Mouse (Mus musculus) left cerebral cortex, adult 8-10 months (tissue): ENCODE results near the gene Lcn11. TPM values are rescaled to one million over a fixed set of nuclear protein-coding genes. Genes with fewer than 3 reads are reported as not detected.

Experiments
- DNase-seq, 2 experiments: peaks; one replicate each; pipeline ENCODE4 v3.0.0; 2022; ENCODE audit warnings: low spot score in 2 of 2
- total RNA-seq, 4 experiments: library from RNA; stranded (reverse); gene quantifications; 2 replicates each; pipeline ENCODE4 v1.2.4; 2022

Lcn11 gene
- total RNA-seq, 4 experiments from 2014 or later: not detected

- no peak for DNase-seq
Observed at GRCm38 (mm10) chr2:25824751-25825150, 47.9 kb downstream of the Lcn11 start.

- no peak for DNase-seq
Observed at GRCm38 (mm10) chr2:25828344-25828947, 51.6 kb downstream of the Lcn11 start.

Other genes with a start within 250 kb of the Lcn11 start
- 10 to 100 TPM; 10.3 to 11.9 (median 10.4) TPM for gene Traf2, start 230.1 kb upstream of the Lcn11 start, total RNA-seq
- 100 to 1,000 TPM; 123 to 209 (median 170) TPM for gene Edf1, start 219.2 kb upstream of the Lcn11 start, total RNA-seq
- 1 to 10 TPM in 3 of 4 experiments, under 1 TPM in 1; 0.46 to 3.1 (median 1.7) TPM for gene Mamdc4, start 202.2 kb upstream of the Lcn11 start, total RNA-seq
- 10 to 100 TPM; 57.8 to 72.0 (median 64.7) TPM for gene Phpt1, start 201.8 kb upstream of the Lcn11 start, total RNA-seq
- gene Ajm1, start 195.3 kb upstream of the Lcn11 start, total RNA-seq: 10 to 100 TPM; 86.8 to 96.3 (median 92.7) TPM
- 100 to 1,000 TPM; 135 to 160 (median 145) TPM for gene Rabl6, start 168.5 kb upstream of the Lcn11 start, total RNA-seq
- not detected for gene Ccdc183, start 159.3 kb upstream of the Lcn11 start, total RNA-seq
- gene Tmem141, start 155.0 kb upstream of the Lcn11 start, total RNA-seq: 10 to 100 TPM; 21.0 to 30.4 (median 22.8) TPM
- gene Fcna, start 149.0 kb upstream of the Lcn11 start, total RNA-seq: 1 to 10 TPM in 2 of 4 experiments, under 1 TPM in 2; 0.46 to 1.2 (median 0.80) TPM
- gene Lcn8, start 123.9 kb upstream of the Lcn11 start, total RNA-seq: not detected
- gene Lcn5, start 119.1 kb upstream of the Lcn11 start, total RNA-seq: not detected
- gene Lcn6, start 100.2 kb upstream of the Lcn11 start, total RNA-seq: not detected
- gene Lcn10, start 94.3 kb upstream of the Lcn11 start, total RNA-seq: not detected
- not detected for gene Obp2a, start 77.0 kb upstream of the Lcn11 start, total RNA-seq
- 100 to 1,000 TPM in 2 of 4 experiments, 10 to 100 TPM in 2; 86.5 to 102 (median 95.1) TPM for gene Bmyc, start 70.3 kb upstream of the Lcn11 start, total RNA-seq
- under 1 TPM in 2 of 4 experiments, not detected in 2; 0.72 to 0.74 TPM for gene Obp2b, start 40.0 kb upstream of the Lcn11 start, total RNA-seq
- gene Lcn3, start 11.4 kb upstream of the Lcn11 start, total RNA-seq: not detected
- gene Gm13539, start 5.2 kb downstream of the Lcn11 start, total RNA-seq: not detected
- not detected for gene Glt6d1, start 38.8 kb downstream of the Lcn11 start, total RNA-seq
- not detected for gene Lcn9, start 46.1 kb downstream of the Lcn11 start, total RNA-seq
- gene Sohlh1, start 70.2 kb downstream of the Lcn11 start, total RNA-seq: not detected
- 100 to 1,000 TPM; 132 to 138 (median 136) TPM for gene Kcnt1, start 86.7 kb downstream of the Lcn11 start, total RNA-seq
- gene Camsap1, start 206.3 kb downstream of the Lcn11 start, total RNA-seq: 100 to 1,000 TPM; 128 to 175 (median 144) TPM
- 10 to 100 TPM; 46.1 to 64.4 (median 55.4) TPM for gene Ubac1, start 244.7 kb downstream of the Lcn11 start, total RNA-seq